Mouse (Mus musculus): ENCODE data around the gene Gpc5.

Gpc5 gene

GRCm38 (mm10) chr14:115106326-115106725 is 14.3 kb downstream of the Gpc5 start:
- no peak for DNase-seq (ENCODE audit: low spot score in 2 of 2)

- no peak for DNase-seq (ENCODE audit: low spot score in 2 of 2)
Measured at GRCm38 (mm10) chr14:115107467-115107866, 15.5 kb downstream of the Gpc5 start.

GRCm38 (mm10) chr14:115118626-115119025 is 26.6 kb downstream of the Gpc5 start:
- no peak for DNase-seq (ENCODE audit: low spot score in 2 of 2)

DNA sequence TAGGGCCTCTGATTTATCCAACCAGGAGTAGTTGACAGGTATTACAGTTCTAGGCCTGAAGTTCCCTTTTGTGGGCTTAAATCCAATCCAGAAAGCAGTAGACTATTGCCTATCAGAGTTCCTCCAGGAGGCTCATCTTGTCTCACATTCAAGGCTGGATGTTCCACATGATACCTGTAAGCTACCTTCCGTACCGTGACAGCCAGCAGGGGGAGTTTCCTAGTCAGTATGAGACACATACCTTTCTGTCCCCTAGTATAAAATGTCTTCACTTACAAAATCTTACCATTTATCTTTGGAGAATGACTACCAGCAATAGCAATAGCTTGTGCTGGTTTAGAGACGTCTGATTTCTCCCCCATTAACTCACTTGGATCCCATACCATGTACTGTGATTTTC is 56.8 kb downstream of the Gpc5 start:
- no peak for DNase-seq (ENCODE audit: low spot score in 2 of 2)

- no peak for DNase-seq (ENCODE audit: low spot score in 2 of 2)
Measured at GRCm38 (mm10) chr14:115156597-115156996, 64.6 kb downstream of the Gpc5 start.

DNA sequence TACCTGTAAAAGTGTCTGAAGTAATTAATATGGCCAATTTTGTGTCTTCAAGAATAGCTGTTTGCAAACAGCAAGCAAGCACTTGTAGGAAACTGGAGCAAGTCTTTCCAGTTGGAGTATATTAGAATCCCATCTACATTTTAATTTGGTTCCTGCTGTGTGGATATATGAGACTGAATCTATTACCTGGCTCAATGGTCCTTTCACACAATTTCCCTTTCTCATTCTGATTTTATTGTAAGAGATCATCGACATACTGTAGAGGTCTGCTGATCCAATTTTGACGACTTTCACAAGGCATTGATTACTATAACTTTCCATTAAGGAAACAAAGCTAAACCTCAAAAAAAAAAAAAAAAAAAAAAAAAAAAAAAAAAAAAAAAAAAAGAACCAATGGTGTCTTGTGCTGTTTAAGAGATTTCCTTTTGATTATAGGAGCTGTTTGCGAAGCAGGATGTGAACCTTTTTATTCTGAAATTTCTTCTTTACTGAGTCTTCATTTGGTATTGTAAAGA is 85.4 kb downstream of the Gpc5 start:
- DNase-seq (ENCODE audit: low spot score in 2 of 2): no peak

DNA sequence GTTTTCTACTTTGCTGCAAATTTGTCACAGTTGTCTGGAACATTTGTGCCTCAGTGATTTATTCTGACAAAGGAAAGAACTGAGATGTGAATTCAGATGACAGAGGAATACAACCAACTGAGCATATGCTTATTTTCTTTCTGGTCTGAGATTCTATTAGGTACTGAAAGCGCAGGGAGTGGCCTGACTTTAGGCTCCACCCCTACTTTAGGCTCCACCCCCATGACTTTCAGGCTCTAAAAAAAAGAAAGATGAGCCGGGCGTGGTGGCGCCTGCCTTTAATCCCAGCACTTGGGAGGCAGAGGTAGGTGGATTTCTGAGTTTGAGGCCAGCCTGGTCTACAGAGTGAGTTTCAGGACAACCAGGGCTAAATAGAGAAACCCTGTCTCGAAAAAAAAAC is 87.9 kb downstream of the Gpc5 start:
- DNase-seq (ENCODE audit: low spot score in 2 of 2): no peak

DNA sequence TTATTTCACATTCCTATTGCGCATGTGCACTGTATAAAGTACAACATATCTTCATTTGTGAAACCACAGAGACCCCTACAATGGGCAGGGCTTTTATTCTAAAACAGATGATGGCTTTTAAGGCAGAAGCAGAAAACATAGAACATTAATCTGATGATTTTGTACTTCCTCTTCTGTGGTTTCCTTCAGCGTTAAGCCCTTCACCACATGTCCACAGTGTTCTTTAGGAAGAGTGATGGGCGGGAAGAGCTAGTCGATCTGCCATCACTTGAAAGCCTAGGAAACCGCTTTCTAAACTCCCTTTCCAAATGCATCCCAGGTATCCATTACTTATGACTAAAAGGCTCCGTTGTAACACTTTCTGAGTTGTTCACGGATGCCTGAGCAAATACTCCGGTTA is 96.2 kb downstream of the Gpc5 start:
- DNase-seq (ENCODE audit: low spot score in 2 of 2): no peak

- DNase-seq (ENCODE audit: low spot score in 2 of 2): no peak
Measured at GRCm38 (mm10) chr14:115228075-115228474, 136.1 kb downstream of the Gpc5 start.

- DNase-seq (ENCODE audit: low spot score in 2 of 2): no peak
Measured at GRCm38 (mm10) chr14:115236387-115236786, 144.4 kb downstream of the Gpc5 start.

DNA sequence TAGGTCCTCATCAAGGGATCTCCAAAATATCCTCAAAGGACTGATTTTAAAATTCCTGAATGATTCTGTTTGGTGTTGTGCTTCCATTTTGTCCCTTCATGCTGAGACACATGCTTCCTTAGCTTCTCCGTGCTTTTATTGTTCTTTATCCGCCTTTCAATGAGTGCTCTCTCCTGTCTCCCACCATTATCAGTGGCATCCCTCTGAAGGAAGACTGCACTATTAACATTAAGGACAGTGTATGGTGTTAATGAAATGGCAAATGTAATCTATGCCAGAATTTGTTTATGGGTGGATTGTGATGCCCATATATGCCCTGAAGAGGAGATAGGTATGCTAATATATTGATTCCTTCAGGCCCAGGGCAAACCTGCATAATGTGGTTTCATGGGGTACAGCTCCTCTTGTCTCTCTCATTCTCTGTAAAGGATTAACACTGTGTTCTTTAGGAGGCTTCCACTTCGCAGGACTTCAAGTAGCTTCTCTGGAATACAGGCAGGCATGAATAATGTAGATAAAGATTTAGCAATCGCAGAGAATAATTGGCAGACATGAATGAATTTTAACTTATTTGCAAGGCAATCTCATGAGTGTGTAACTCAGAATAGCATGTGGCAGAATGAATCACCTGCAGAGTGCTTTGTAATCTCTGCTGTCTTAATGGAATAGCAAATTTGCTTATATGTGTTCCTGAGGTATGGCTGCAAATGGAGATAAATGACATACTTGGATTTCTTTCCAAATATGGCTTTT is 148.8 kb downstream of the Gpc5 start:
- no peak for DNase-seq (ENCODE audit: low spot score in 2 of 2)

- DNase-seq (ENCODE audit: low spot score in 2 of 2): no peak
Measured at GRCm38 (mm10) chr14:115250537-115250936, 158.5 kb downstream of the Gpc5 start.

GRCm38 (mm10) chr14:115251791-115252190 is 159.8 kb downstream of the Gpc5 start:
- no peak for DNase-seq (ENCODE audit: low spot score in 2 of 2)

- no peak for DNase-seq (ENCODE audit: low spot score in 2 of 2)
Measured at GRCm38 (mm10) chr14:115253155-115253554, 161.1 kb downstream of the Gpc5 start.

- DNase-seq (ENCODE audit: low spot score in 2 of 2): no peak
Measured at GRCm38 (mm10) chr14:115253685-115254084, 161.7 kb downstream of the Gpc5 start.

DNA sequence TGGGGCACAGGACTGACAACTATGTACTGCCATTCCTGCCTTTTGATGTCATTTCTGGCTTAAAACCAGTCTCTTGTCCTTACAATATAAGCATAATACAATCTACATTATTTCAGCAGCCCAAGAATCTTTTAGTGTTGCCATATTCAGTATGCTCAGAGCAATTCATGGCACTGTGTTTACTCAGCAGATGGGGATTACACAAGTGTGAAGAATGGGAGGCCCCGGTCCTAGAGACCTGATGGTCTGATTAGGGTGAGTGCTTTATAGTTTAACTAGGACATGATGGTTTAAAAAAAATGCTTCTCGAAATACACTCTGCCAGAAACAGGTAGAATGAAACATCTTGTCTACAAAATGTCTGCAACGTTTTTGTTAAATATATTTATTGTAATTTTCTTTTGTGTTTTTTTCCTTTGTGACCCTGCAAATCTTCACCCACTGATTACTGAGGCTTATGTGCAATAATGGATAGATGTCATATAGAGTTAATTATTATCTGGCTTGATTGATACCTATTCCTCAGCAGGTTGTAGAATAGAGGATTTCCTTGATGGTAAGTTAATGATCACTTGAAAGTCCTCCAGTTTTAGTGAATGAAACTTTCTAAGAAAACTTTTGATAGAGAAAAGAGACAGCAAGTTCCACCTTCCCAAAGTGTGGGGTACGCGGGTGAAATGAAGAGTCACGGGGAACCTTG is 177.8 kb downstream of the Gpc5 start:
- DNase-seq (ENCODE audit: low spot score in 2 of 2): no peak

GRCm38 (mm10) chr14:115270445-115270844 is 178.4 kb downstream of the Gpc5 start:
- no peak for DNase-seq (ENCODE audit: low spot score in 2 of 2)

GRCm38 (mm10) chr14:115282782-115283181 is 190.8 kb downstream of the Gpc5 start:
- DNase-seq (ENCODE audit: low spot score in 2 of 2): no peak

DNA sequence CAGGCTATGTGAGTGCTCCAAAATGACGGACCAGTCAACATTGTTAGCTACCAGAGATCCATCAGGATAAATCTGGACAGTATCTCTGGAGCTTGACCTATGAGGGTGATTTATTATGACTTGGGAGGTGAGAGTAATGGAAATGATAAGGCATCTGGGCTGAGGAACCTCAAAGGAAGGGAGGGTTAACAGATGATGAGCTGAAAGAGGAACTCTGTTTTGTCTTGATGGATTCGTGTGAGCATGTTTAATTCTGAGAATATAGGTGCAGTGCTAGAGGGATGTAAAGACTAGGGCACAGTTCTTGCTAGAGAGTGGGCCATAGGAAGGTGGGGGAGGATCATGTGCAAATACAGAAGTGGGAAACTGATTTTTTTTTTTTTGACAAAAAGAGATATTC is 232.2 kb downstream of the Gpc5 start:
- DNase-seq (ENCODE audit: low spot score in 2 of 2): no peak

DNA sequence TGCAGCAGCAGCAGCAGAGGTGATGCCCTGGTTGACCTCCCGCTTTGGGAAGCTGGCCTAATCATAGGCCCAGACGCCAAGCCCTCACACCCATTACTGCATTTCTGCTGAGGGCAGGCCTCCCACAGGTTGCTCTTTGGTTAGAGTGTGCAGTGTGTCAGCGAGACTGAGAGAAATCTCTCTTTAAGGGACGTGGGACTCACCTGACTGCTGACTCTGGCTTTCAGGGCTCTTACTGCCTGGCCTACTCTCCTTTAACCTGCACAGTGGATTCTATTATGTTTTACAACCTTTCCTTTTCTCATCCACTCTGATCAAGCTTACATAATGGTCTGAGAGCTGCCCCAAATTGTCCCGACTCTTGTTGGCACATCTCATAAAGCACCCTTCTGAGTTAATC is 234.4 kb downstream of the Gpc5 start:
- DNase-seq (ENCODE audit: low spot score in 2 of 2): no peak

DNA sequence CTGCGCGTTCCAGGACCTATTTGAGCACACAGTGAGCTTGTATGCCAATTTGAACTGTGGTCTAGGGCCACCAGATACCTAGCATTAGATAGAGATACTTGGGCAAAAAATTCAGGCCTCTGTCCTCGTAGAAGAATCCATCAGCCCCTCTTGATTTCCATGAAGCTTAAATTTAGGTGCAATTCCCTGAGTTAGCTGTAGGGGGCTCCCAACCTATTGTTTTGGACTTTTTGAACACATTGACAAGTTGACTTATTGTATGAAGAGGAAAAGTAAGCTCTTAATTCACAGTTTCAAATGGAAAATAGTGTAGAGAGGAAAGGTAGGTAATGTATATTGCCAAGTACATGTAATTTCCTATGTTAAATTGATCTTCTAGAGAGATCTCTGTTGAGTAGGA is 247.1 kb downstream of the Gpc5 start:
- no peak for DNase-seq (ENCODE audit: low spot score in 2 of 2)

- no peak for DNase-seq (ENCODE audit: low spot score in 2 of 2)
Measured at GRCm38 (mm10) chr14:115342597-115342996, 250.6 kb downstream of the Gpc5 start.

GRCm38 (mm10) chr14:115349448-115349847 is 257.4 kb downstream of the Gpc5 start:
- no peak for DNase-seq (ENCODE audit: low spot score in 2 of 2)

Measured in spleen, postnatal 36 days (tissue).